Mouse (Mus musculus): ENCODE results near the gene Nr6a1.

Nr6a1 gene

GRCm38 (mm10) chr2:38927115-38927979 lies at the start of gene Nr6a1:
TSS of gene Nr6a1 (minus strand) at chr2:38927688.
- peak; percentile 70 for DNase-seq (ENCODE audit: low read depth)

GRCm38 (mm10) chr2:38975941-38976805 lies 48.7 kb upstream of the Nr6a1 start:
- no peak for DNase-seq (ENCODE audit: low read depth)

- DNase-seq (ENCODE audit: low read depth), result no peak
Measured at GRCm38 (mm10) chr2:38975181-38975580, 47.7 kb upstream of the Nr6a1 start.

GRCm38 (mm10) chr2:38974171-38974570 lies 46.7 kb upstream of the Nr6a1 start:
- DNase-seq (ENCODE audit: low read depth), result no peak

GRCm38 (mm10) chr2:38973701-38974100 lies 46.2 kb upstream of the Nr6a1 start:
- DNase-seq (ENCODE audit: low read depth), result no peak

DNA sequence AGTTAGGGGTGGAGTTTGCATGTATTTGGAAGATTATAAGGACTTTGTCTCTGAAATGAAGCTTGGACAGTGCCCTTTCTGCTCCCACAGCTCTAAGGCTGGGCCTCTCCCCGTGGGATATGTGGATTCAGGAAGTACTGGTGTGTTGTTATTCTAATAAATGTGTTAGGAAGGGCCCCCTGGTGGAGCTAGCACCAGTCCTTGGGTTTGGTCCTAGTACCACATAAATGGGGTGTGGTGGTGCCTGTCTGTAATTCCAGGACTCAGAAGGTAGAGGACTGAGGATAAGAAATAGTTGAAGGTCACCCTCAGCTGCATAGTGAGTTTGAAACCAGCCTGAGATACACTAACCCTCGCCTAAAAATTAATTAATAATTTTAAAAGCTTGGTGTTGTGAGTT lies 45.7 kb upstream of the Nr6a1 start:
- no peak for DNase-seq (ENCODE audit: low read depth)

DNA sequence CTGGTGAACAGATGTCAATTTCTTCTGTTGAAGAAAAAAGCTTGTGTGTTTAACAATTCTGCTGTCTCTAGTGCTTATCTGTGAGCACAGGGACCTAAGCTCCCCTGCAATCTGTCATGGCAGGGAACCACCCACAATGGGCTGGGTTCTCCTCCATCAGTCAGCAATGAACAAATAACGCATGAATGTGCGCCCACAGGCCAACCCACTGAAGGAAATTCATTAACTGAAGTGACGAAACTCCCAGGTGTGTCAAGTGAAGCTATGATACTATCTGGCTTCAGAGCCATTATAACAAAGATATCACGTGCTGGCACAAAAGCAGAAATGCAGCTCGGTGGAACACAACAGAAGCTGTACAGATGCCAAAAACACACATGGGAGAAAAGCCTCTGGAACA lies 42.6 kb upstream of the Nr6a1 start:
- no peak for DNase-seq (ENCODE audit: low read depth)

- DNase-seq (ENCODE audit: low read depth), result no peak
Measured at GRCm38 (mm10) chr2:38969650-38970049, 42.2 kb upstream of the Nr6a1 start.

DNA sequence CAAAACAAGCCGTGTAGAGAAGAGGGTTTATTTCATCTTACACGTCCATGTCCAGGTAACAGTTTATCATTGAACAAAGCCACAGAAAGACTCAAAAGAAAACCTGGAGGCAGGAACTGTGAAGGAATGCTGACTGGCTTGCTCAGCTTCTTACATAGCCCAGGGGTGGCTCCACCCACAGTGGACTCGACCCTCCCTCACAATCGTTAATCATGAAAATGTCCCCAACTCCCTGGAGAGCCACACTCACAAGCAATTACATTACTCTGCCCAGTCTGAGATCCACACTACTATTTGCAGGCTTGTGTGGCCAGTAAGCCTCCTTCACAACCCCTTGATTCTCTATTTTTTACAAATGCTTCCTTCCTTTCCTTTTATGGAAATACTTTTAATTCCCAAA lies 36.7 kb upstream of the Nr6a1 start:
- DNase-seq (ENCODE audit: low read depth), result no peak

DNA sequence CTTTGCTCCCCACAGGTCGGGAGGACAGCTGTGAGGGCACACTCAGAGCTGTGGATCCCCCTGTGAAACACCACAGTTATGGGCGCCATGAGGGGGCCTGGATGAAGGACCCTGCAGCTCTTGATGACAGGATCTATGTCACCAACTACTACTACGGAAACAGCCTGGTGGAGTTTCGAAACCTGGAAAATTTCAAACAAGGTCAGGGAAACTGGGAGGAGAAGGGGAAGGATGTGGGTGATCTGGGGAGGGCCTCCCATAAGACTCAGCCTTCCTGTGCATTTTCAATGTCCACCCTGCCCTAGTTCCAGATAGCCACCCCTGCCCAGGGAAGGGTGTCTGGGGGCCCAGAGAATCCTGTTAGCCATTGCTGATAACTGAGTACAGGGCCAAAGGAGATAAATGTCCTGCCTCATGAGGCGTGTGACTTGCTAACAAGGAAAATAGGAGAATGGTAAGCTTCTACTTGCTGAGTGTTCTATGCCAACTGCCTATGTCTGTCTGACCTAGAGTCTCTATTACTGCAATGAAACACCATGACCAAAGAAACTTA lies 30.3 kb upstream of the Nr6a1 start:
- DNase-seq (ENCODE audit: low read depth), result no peak

DNA sequence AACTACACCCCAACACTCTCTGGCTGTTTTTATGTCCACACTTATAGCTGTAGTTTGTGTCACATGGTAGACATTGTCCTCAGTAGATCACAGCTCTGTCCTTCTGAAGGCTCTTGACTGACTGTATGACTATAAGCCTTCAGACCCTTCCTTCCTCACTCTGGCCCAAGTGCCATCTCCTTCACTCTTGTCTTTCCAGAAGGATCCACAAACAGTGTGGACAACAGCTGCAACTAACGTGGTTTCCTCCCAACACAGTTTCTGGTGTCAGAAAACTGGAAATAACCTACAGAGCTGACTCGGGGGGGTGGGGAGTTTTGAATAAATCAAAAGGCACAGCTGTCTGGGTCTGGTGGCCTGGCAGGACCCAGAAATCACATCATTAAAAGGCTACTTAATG lies 28.6 kb upstream of the Nr6a1 start:
- DNase-seq (ENCODE audit: low read depth), result no peak

DNA sequence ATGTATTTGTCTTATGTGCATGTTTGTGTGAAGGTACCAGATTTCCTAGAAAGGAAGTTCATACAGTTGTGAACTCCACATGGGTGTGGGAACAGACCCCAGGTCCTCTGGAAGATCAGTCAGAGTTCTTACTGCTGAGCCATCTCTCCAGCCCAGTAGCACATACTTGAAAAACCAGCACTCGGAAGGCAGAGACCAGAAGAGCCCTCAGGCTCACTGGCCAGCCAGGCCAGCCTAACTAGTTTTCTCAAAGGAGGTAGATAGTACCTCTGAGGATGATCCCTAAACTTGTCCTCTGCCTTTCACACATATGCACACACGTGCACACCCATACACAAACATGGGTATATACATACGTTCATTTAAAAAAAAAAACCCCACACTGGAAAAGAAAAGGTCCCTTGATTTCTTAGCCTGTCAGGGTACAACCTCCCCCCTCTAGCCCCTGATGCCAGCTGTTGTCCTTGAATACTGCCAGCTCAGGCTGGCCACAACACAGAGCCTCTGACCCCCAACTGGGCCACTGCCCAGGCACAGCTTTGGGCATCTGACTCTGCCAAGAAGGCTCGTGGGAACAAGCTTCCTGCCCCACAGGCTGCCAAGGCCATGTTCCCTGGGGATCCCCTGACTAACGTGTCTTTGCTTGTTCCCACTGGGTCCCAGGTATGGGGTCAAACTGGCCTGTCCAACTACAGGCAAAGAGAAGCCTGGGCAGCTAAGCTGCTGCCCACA lies 25.8 kb upstream of the Nr6a1 start:
- no peak for DNase-seq (ENCODE audit: low read depth)

GRCm38 (mm10) chr2:38950281-38950719 lies 22.8 kb upstream of the Nr6a1 start:
- no peak for DNase-seq (ENCODE audit: low read depth)

- no peak for DNase-seq (ENCODE audit: low read depth)
Measured at GRCm38 (mm10) chr2:38947566-38947965, 20.1 kb upstream of the Nr6a1 start.

DNA sequence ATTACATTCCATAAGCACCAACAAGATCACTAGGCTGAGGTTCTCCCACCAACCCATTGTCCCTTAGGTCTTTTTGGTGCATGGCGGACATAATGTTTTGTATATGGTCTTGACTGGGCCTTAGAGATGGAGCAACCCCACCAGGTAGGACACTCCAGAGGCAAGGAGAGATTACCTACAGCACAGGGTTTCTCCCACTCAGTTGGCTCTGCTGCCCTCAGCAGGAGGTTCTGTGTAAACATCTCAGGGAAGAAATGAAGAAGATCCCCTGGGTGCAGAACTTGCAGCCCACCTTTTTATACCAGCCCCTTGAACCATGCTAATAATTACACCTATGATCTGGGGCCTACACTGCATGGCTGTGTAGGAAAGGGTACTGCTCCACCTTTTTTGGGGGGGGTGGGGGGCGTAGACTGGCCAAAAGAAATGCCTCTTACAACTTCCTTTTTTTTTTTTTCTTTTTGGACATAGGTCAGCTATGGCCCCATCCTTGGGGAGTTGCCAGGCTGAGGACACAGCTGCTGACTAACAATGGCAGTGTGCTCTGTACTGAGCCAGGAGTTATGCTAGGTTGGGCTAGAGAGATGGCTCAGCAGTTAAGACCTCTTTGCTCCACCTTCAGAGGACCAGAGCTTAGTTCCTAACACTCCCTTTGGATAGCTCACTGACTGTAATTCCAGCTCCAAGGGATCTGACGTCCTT lies 17.1 kb upstream of the Nr6a1 start:
- DNase-seq (ENCODE audit: low read depth), result no peak

DNA sequence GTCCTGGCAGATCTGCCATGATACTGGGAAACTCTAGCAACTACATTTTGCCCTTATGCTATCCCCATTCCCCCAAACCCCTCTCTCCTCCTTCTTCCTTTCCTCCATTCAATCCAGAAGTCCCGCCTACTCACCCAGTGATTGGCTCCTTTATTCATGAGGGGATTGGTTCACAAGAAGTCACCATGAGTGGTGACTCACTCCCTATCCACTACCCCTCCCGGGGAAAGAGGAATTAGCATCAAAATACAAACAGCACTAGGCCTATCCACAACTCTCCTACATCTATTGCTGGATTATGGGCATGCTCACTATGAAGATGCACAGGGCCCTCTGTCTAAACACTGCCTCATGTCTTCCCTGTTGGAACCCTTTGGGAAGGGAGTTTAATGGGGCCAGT lies 16.5 kb upstream of the Nr6a1 start:
- no peak for DNase-seq (ENCODE audit: low read depth)

GRCm38 (mm10) chr2:38943161-38943560 lies 15.7 kb upstream of the Nr6a1 start:
- DNase-seq (ENCODE audit: low read depth), result no peak

GRCm38 (mm10) chr2:38941898-38942297 lies 14.4 kb upstream of the Nr6a1 start:
- DNase-seq (ENCODE audit: low read depth), result no peak

DNA sequence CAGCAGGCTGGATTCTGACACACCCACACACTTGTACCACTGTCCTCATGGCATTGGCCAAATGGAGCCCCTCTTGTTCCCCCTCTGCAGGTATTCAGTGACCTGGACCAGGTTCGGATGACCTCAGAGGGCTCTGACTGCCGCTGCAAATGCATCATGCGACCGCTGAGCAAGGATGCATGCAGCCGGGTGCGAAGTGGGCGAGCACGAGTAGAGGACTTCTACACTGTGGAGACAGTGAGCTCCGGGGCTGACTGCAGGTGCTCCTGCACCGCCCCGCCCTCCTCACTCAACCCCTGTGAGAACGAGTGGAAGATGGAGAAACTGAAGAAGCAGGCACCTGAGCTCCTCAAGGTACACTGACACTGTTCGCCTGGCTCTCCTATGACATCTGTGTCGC lies 13.9 kb upstream of the Nr6a1 start:
- no peak for DNase-seq (ENCODE audit: low read depth)

DNA sequence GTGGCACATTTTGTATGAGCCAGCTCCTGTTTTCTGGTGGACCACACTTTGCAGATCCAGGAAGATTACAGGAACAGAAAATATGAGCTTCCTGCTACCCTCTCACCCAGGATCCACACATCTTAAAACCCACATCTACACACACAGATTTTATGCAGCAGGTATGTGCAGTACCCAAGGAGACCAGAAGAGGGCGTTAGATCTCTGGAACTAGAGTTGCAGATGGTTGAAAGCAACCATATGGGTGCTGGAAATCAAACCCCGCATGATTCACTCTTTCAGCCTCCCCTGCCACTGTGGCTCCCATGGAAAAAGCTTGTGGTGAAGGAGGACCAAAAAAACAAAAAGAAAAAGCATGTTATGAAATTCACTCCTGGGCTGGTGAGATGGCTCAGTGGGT lies 11.6 kb upstream of the Nr6a1 start:
- DNase-seq (ENCODE audit: low read depth), result no peak

DNA sequence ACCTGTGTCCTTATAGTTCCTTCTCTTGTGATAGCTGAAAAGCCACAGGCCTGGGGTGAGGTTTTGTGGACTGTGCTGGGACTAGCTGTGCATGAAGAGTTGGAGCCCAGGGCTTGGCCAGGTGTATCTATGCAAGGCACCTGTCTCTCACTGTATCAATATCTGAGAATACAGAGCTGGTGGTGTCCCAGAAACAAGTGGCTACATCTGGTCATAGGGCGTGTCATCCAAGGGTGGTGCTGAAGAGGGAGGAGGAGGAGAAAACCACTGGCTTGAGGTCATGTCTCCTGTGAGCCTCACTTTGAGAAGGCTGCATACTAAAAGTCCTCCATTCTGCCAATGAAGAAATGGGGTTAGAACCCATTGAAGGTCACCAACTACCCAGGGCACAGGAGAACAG lies 10.5 kb upstream of the Nr6a1 start:
- DNase-seq (ENCODE audit: low read depth), result no peak

Measured in c-Kit-positive CD71-negative TER-119-negative erythroid progenitor cells, embryonic 14.5 days (primary cell).